Mouse (Mus musculus): ENCODE data around the gene Plekha5.
"Not testable (repeated sequence)": the region's sequence is repeated elsewhere in the genome, so short reads cannot be mapped to it uniquely, and the experiment has no call there.

Plekha5 gene

GRCm38 (mm10) chr6:140519488-140520159, 95.8 kb downstream of the Plekha5 start:
- in situ Hi-C loops (cut with MboI; ENCODE audit: unreplicated experiment in 2 of 2): no loop called here

- in situ Hi-C loops (cut with MboI; ENCODE audit: unreplicated experiment in 2 of 2): no loop called here
These were observed 97.1 kb downstream of the Plekha5 start for GRCm38 (mm10) chr6:140520961-140521360.

GRCm38 (mm10) chr6:140521832-140522231, 98.0 kb downstream of the Plekha5 start:
- in situ Hi-C loops (cut with MboI; ENCODE audit: unreplicated experiment in 2 of 2): no loop called here

GRCm38 (mm10) chr6:140523600-140523999, 99.7 kb downstream of the Plekha5 start:
- in situ Hi-C loops (cut with MboI; ENCODE audit: unreplicated experiment in 2 of 2): no loop called here

GRCm38 (mm10) chr6:140528414-140528813, 104.6 kb downstream of the Plekha5 start:
- in situ Hi-C loops (cut with MboI; ENCODE audit: unreplicated experiment in 2 of 2): no loop called here

GRCm38 (mm10) chr6:140532858-140533257, 109.0 kb downstream of the Plekha5 start:
- in situ Hi-C loops (cut with MboI; ENCODE audit: unreplicated experiment in 2 of 2): not testable (repeated sequence)

- in situ Hi-C loops (cut with MboI; ENCODE audit: unreplicated experiment in 2 of 2): no loop called here
These were observed 109.8 kb downstream of the Plekha5 start for GRCm38 (mm10) chr6:140533606-140534005.

GRCm38 (mm10) chr6:140535504-140535903, 111.7 kb downstream of the Plekha5 start:
- in situ Hi-C loops (cut with MboI; ENCODE audit: unreplicated experiment in 2 of 2): no loop called here

GRCm38 (mm10) chr6:140541919-140542318, 118.1 kb downstream of the Plekha5 start:
- in situ Hi-C loops (cut with MboI; ENCODE audit: unreplicated experiment in 2 of 2): no loop called here

- in situ Hi-C loops (cut with MboI; ENCODE audit: unreplicated experiment in 2 of 2): no loop called here
These were observed 119.3 kb downstream of the Plekha5 start for GRCm38 (mm10) chr6:140543005-140543794.

GRCm38 (mm10) chr6:140546095-140546494, 122.2 kb downstream of the Plekha5 start:
- in situ Hi-C loops (cut with MboI; ENCODE audit: unreplicated experiment in 2 of 2): no loop called here

- in situ Hi-C loops (cut with MboI; ENCODE audit: unreplicated experiment in 2 of 2): no loop called here
These were observed 122.9 kb downstream of the Plekha5 start for GRCm38 (mm10) chr6:140546648-140547201.

GRCm38 (mm10) chr6:140547203-140547944, 123.5 kb downstream of the Plekha5 start:
- in situ Hi-C loops (cut with MboI; ENCODE audit: unreplicated experiment in 2 of 2): no loop called here

GRCm38 (mm10) chr6:140548082-140548769, 124.4 kb downstream of the Plekha5 start:
- in situ Hi-C loops (cut with MboI; ENCODE audit: unreplicated experiment in 2 of 2): no loop called here

GRCm38 (mm10) chr6:140550741-140551140, 126.9 kb downstream of the Plekha5 start:
- in situ Hi-C loops (cut with MboI; ENCODE audit: unreplicated experiment in 2 of 2): no loop called here

- in situ Hi-C loops (cut with MboI; ENCODE audit: unreplicated experiment in 2 of 2): no loop called here
These were observed 130.4 kb downstream of the Plekha5 start for GRCm38 (mm10) chr6:140554261-140554660.

- in situ Hi-C loops (cut with MboI; ENCODE audit: unreplicated experiment in 2 of 2): no loop called here
These were observed 135.6 kb downstream of the Plekha5 start for GRCm38 (mm10) chr6:140559411-140559810.

GRCm38 (mm10) chr6:140561151-140561916, 137.5 kb downstream of the Plekha5 start:
- in situ Hi-C loops (cut with MboI; ENCODE audit: unreplicated experiment in 2 of 2): no loop called here

- in situ Hi-C loops (cut with MboI; ENCODE audit: unreplicated experiment in 2 of 2): no loop called here
These were observed 138.2 kb downstream of the Plekha5 start for GRCm38 (mm10) chr6:140561917-140562590.

Data from v-Abl transformed pro-B cells (cell line).